17 mouse cellular contexts compared by ENCODE assay signal in genomic region chr4:37242454-37242853, GRCm38 (mm10).
"Had no signal": no experiment of that assay in that cellular context is flagged by ENCODE, and none has a peak within 500 bp of the region (broad histone marks: within the 10 kb centered on the region; RNA-seq: fewer than 3 reads in every experiment).

No protein-coding gene starts in this region.

- H3K9ac ChIP-seq: lung, embryonic 15.5 days; midbrain, embryonic 13.5 days; midbrain, embryonic 15.5 days; neural tube, embryonic 12.5 days; stomach, embryonic 15.5 days had no signal

- H3K4me2 ChIP-seq: lung, embryonic 15.5 days; midbrain, embryonic 11.5 days; midbrain, embryonic 13.5 days; midbrain, embryonic 15.5 days; neural tube, embryonic 12.5 days; stomach, embryonic 15.5 days had no signal

- DNase-seq: lung, adult 2 months; lung, postnatal 14 days; lung, postnatal 36 days; right cerebral cortex, postnatal 14 days; thymus, adult 2 months; thymus, postnatal 25 days; thymus, postnatal 4 days had no signal

- H3K4me3 ChIP-seq: lung, embryonic 15.5 days; megakaryocyte, embryonic 14.5 days; midbrain, embryonic 13.5 days; midbrain, embryonic 15.5 days; neural tube, embryonic 12.5 days; stomach, embryonic 15.5 days had no signal

- H3K27me3 ChIP-seq: lung, embryonic 15.5 days; megakaryocyte, embryonic 14.5 days; midbrain, embryonic 13.5 days; midbrain, embryonic 15.5 days; neural tube, embryonic 12.5 days; stomach, embryonic 15.5 days had no signal

- ATAC-seq: lung, postnatal 0 days; midbrain, embryonic 13.5 days; midbrain, embryonic 15.5 days had no signal

- H3K27ac ChIP-seq: lung, embryonic 15.5 days; macrophage; midbrain, embryonic 13.5 days; midbrain, embryonic 15.5 days; neural tube, embryonic 12.5 days; stomach, embryonic 15.5 days; stomach, postnatal 0 days had no signal

- H3K36me3 ChIP-seq: lung, embryonic 15.5 days; midbrain, embryonic 13.5 days; midbrain, embryonic 15.5 days; neural tube, embryonic 12.5 days; stomach, embryonic 15.5 days had no signal

- H3K4me1 ChIP-seq: lung, embryonic 15.5 days; megakaryocyte, embryonic 14.5 days; midbrain, embryonic 13.5 days; midbrain, embryonic 15.5 days; neural tube, embryonic 12.5 days; stomach, embryonic 15.5 days had no signal

- H3K9me3 ChIP-seq: lung, embryonic 15.5 days; megakaryocyte, embryonic 14.5 days; midbrain, embryonic 13.5 days; midbrain, embryonic 15.5 days; neural tube, embryonic 12.5 days; stomach, embryonic 15.5 days had no signal
